Mouse (Mus musculus) liver, embryonic 14.5 days (tissue): ENCODE measurements at regions not wholly inside any gene's neighbourhood (a gene's known extent, or its start where the extent isn't known, plus 50 kb on each side); places are given as distances from the start of the nearest gene placed in this dataset.

Source experiments
- CTCF ChIP-seq: IDR thresholded peaks from 2 replicates; pipeline ENCODE4 v1.5.1; 2016; ENCODE audit warnings: antibody characterized with exemption, low read depth, control low read depth
- EP300 ChIP-seq: IDR thresholded peaks from 2 replicates; pipeline ENCODE4 v1.6.1; 2016; ENCODE audit warnings: antibody characterized with exemption, low read depth

GRCm38 (mm10) chr14:9028811-9029210 is 362.8 kb upstream of the 4930452B06Rik start:
- no peak for TF ChIP-seq CTCF
- TF ChIP-seq EP300, result no peak
